ENCODE assay signal across 18 mouse cellular contexts in genomic region chr17:3495576-3495975, GRCm38 (mm10). TPM values are rescaled to one million over a fixed set of nuclear protein-coding genes. Genes with fewer than 3 reads are reported as not detected.
A peak's percentile ranks its signal among the peaks of the same experiment; 100 is the strongest.
DNase-seq lines count a peak whose midpoint lies in the region; ATAC-seq and TF ChIP-seq lines count a peak whose summit lies in the region.
"Had no signal": no experiment of that assay in that cellular context is flagged by ENCODE, and none has a peak within 500 bp of the region (broad histone marks: within the 10 kb centered on the region; RNA-seq: fewer than 3 reads in every experiment).

No protein-coding gene starts in this region.

- no peak overlapping the region for H3K4me2 ChIP-seq in kidney, embryonic 16.5 days (replicated peaks; ENCODE audit: low read depth, low read length)
- H3K4me2 ChIP-seq in midbrain, embryonic 14.5 days (ENCODE audit: low read length), result no peak overlapping the region
- H3K4me2 ChIP-seq in hindbrain, postnatal 0 days (ENCODE audit: low read depth, low read length), result no peak overlapping the region
- H3K4me2 ChIP-seq: embryonic facial prominence, embryonic 13.5 days; heart, embryonic 11.5 days; hindbrain, embryonic 13.5 days; intestine, embryonic 15.5 days; neural tube, embryonic 12.5 days had no signal

- no peaks in the 10 kb centered on the region for H3K27me3 ChIP-seq in kidney, embryonic 16.5 days (ENCODE audit: insufficient read depth, low read length)
- H3K27me3 ChIP-seq in midbrain, embryonic 10.5 days (ENCODE audit: low read depth, poor library complexity, severe bottlenecking), result no peaks in the 10 kb centered on the region
- no peaks in the 10 kb centered on the region for H3K27me3 ChIP-seq in midbrain, embryonic 14.5 days (ENCODE audit: control insufficient read depth, insufficient read depth, low read length)
- H3K27me3 ChIP-seq in hindbrain, postnatal 0 days (ENCODE audit: insufficient read depth, low read length), result no peaks in the 10 kb centered on the region
- H3K27me3 ChIP-seq: embryonic facial prominence, embryonic 13.5 days; hindbrain, embryonic 13.5 days; intestine, embryonic 15.5 days; neural tube, embryonic 12.5 days had no signal

- H3K4me3 ChIP-seq in kidney, embryonic 16.5 days (ENCODE audit: low read length), result no peak overlapping the region
- no peak overlapping the region for H3K4me3 ChIP-seq in midbrain, embryonic 10.5 days
- no peak overlapping the region for H3K4me3 ChIP-seq in midbrain, embryonic 14.5 days (replicated peaks; ENCODE audit: low read depth, low read length)
- no peak overlapping the region for H3K4me3 ChIP-seq in hindbrain, postnatal 0 days (ENCODE audit: low read length)
- H3K4me3 ChIP-seq: embryonic facial prominence, embryonic 13.5 days; hindbrain, embryonic 13.5 days; intestine, embryonic 15.5 days; limb, embryonic 10.5 days; neural tube, embryonic 12.5 days had no signal

- no peaks in the 10 kb centered on the region for H3K36me3 ChIP-seq in kidney, embryonic 16.5 days (ENCODE audit: insufficient read depth, low read length)
- no peaks in the 10 kb centered on the region for H3K36me3 ChIP-seq in midbrain, embryonic 10.5 days
- no peaks in the 10 kb centered on the region for H3K36me3 ChIP-seq in midbrain, embryonic 14.5 days (ENCODE audit: control insufficient read depth, insufficient read depth, low read length)
- H3K36me3 ChIP-seq in hindbrain, postnatal 0 days (ENCODE audit: insufficient read depth, low read length), result no peaks in the 10 kb centered on the region
- H3K36me3 ChIP-seq: hindbrain, embryonic 13.5 days; intestine, embryonic 15.5 days; limb, embryonic 10.5 days; neural tube, embryonic 12.5 days had no signal

- no peak for TF ChIP-seq CTCF in hindbrain, postnatal 0 days (IDR thresholded peaks at IDR 0.05; ENCODE audit: low read depth)

- H3K9me3 ChIP-seq in kidney, embryonic 16.5 days (ENCODE audit: low read length), result no peaks in the 10 kb centered on the region
- H3K9me3 ChIP-seq in midbrain, embryonic 10.5 days (replicated peaks), result no peaks in the 10 kb centered on the region
- no peaks in the 10 kb centered on the region for H3K9me3 ChIP-seq in midbrain, embryonic 14.5 days (ENCODE audit: control insufficient read depth, low read length)
- no peaks in the 10 kb centered on the region for H3K9me3 ChIP-seq in hindbrain, postnatal 0 days (ENCODE audit: low read length)
- H3K9me3 ChIP-seq: embryonic facial prominence, embryonic 13.5 days; hindbrain, embryonic 13.5 days; intestine, embryonic 15.5 days; limb, embryonic 10.5 days; neural tube, embryonic 12.5 days had no signal

- DNase-seq in kidney, postnatal 14 days, result no peak
- no peak for DNase-seq in midbrain, embryonic 10.5 days (ENCODE audit: low spot score)
- DNase-seq in midbrain, embryonic 14.5 days, result no peak
- DNase-seq in left cerebral cortex, postnatal 14 days (ENCODE audit: low spot score in 2 of 2), result peak; percentile 54 to 68
- no peak for DNase-seq in urinary bladder, postnatal 4 days (ENCODE audit: low spot score in 2 of 2)
- no peak for DNase-seq in hindbrain, postnatal 0 days (ENCODE audit: low spot score)
- DNase-seq: adrenal gland, postnatal 25 days; heart, postnatal 14 days; thymus, adult 2 months had no signal

- ATAC-seq in kidney, embryonic 16.5 days (ENCODE audit: low FRiP score, low TSS enrichment), result no peak
- ATAC-seq in midbrain, embryonic 14.5 days (ENCODE audit: low FRiP score, low TSS enrichment), result no peak
- no peak for ATAC-seq in hindbrain, postnatal 0 days
- ATAC-seq: lung, postnatal 0 days had no signal

- H3K4me1 ChIP-seq in kidney, embryonic 16.5 days (ENCODE audit: insufficient read depth, low read length), result peaks cover 8% of the 10 kb centered on the region; the same call in 1 of the 2 replicates
- H3K4me1 ChIP-seq in midbrain, embryonic 10.5 days, result no peaks in the 10 kb centered on the region
- H3K4me1 ChIP-seq in midbrain, embryonic 14.5 days (ENCODE audit: control insufficient read depth, insufficient read depth, low read length), result no peaks in the 10 kb centered on the region
- H3K4me1 ChIP-seq in hindbrain, postnatal 0 days (ENCODE audit: insufficient read depth, low read length), result no peaks in the 10 kb centered on the region
- H3K4me1 ChIP-seq: embryonic facial prominence, embryonic 13.5 days; hindbrain, embryonic 13.5 days; intestine, embryonic 15.5 days; limb, embryonic 10.5 days; neural tube, embryonic 12.5 days had no signal

- 10% methylated on average over 2 of the region's 2 CpGs for WGBS in kidney, embryonic 16.5 days
- WGBS in midbrain, embryonic 10.5 days, result 79% methylated on average over 2 of the region's 2 CpGs
- WGBS in midbrain, embryonic 14.5 days, result 86% methylated on average over 2 of the region's 2 CpGs
- 72% methylated on average over 2 of the region's 2 CpGs for WGBS in hindbrain, postnatal 0 days

- no peak overlapping the region for H3K9ac ChIP-seq in kidney, embryonic 16.5 days (replicated peaks; ENCODE audit: low read length)
- no peak overlapping the region for H3K9ac ChIP-seq in midbrain, embryonic 14.5 days (replicated peaks; ENCODE audit: low read length)
- no peak overlapping the region for H3K9ac ChIP-seq in hindbrain, postnatal 0 days (replicated peaks; ENCODE audit: low read length)
- H3K9ac ChIP-seq: embryonic facial prominence, embryonic 13.5 days; hindbrain, embryonic 13.5 days; intestine, embryonic 15.5 days; liver, embryonic 14.5 days; neural tube, embryonic 12.5 days had no signal

- peak overlapping the region; percentile 30; the same call in 1 of the 2 replicates for H3K27ac ChIP-seq in kidney, embryonic 16.5 days (ENCODE audit: low read length)
- H3K27ac ChIP-seq in midbrain, embryonic 10.5 days (replicated peaks), result 0 out of 2 replicates have a peak overlapping the region, but pooled peaks have one; percentile 17
- H3K27ac ChIP-seq in midbrain, embryonic 14.5 days (replicated peaks; ENCODE audit: low read depth, low read length), result no peak overlapping the region
- H3K27ac ChIP-seq in hindbrain, postnatal 0 days, result no peak overlapping the region
- H3K27ac ChIP-seq: embryonic facial prominence, embryonic 13.5 days; hindbrain, embryonic 13.5 days; intestine, embryonic 15.5 days; limb, embryonic 10.5 days; liver, embryonic 14.5 days; neural tube, embryonic 12.5 days had no signal

- intact Hi-C loops in left cerebral cortex, postnatal 14 days (cut with DNase I), result no loop called here

RNA-seq across cellular contexts. Expression of gene Cldn20, which starts 36.8 kb away (rescaled TPM):
- polyA plus RNA-seq in kidney, embryonic 16.5 days (2015; fragmentation: Nextera tagmentation; extraction: Ambion mirVana), result not detected in 2 replicates
- polyA plus RNA-seq in midbrain, embryonic 10.5 days (2016; fragmentation: Nextera tagmentation; extraction: Ambion mirVana), result 0.21 TPM in 1 of 2 replicates, not detected in the other
- not detected in 2 replicates for polyA plus RNA-seq in midbrain, embryonic 14.5 days (2014; fragmentation: Nextera tagmentation; extraction: Ambion mirVana)
- total RNA-seq in left cerebral cortex, postnatal 14 days (2021), result 1 to 10 TPM; 1.4 to 1.8 TPM
- 0.37 and 8.1 TPM in 2 replicates for total RNA-seq in hindbrain, postnatal 0 days (2014; rRNA removed)
- 0.29 and 0.46 TPM in 2 replicates for polyA plus RNA-seq in hindbrain, postnatal 0 days (2015; fragmentation: Nextera tagmentation; extraction: Ambion mirVana)
- total RNA-seq: heart, postnatal 14 days had no signal
- polyA plus RNA-seq: heart, embryonic 11.5 days; intestine, embryonic 15.5 days; lung, postnatal 0 days; neural tube, embryonic 12.5 days; thymus, adult 2 months had no signal

Comparison
In these comparisons a context has a peak if more than half of its experiments do, and no peak if none do; other contexts are left out.
1. H3K27ac ChIP-seq: peak in kidney, embryonic 16.5 days (single experiment) and midbrain, embryonic 10.5 days (single experiment); none in midbrain, embryonic 14.5 days (single experiment) and hindbrain, postnatal 0 days (single experiment).
2. DNase-seq: peak in left cerebral cortex, postnatal 14 days (2 of 2); none in kidney, postnatal 14 days (single experiment), midbrain, embryonic 10.5 days (single experiment), midbrain, embryonic 14.5 days (single experiment), urinary bladder, postnatal 4 days (0 of 2) and hindbrain, postnatal 0 days (single experiment).